Mouse (Mus musculus): ENCODE data around the gene Tas2r135. TPM values are rescaled to one million over a fixed set of nuclear protein-coding genes. Genes with fewer than 3 reads are reported as not detected.

Gene Tas2r135
- polyA plus RNA-seq, 1 experiment from 2014 or later: not detected

GRCm38 (mm10) chr6:42395960-42396809, 9.0 kb upstream of the Tas2r135 start:
- no peak overlapping the region for H3K9ac ChIP-seq
- no peaks in the 10 kb centered on the region for H3K27me3 ChIP-seq (replicated peaks)
- no peak overlapping the region for H3K4me2 ChIP-seq
- WGBS: 46% methylated on average over 9 of the region's 9 CpGs
- no peaks in the 10 kb centered on the region for H3K36me3 ChIP-seq
- peak overlapping the region; percentile 64 for H3K27ac ChIP-seq (replicated peaks)
- no peaks in the 10 kb centered on the region for H3K9me3 ChIP-seq
- H3K4me3 ChIP-seq: no peak overlapping the region
- H3K4me1 ChIP-seq: peaks cover 23% of the 10 kb centered on the region
- no peak for ATAC-seq (ENCODE audit: extremely low read depth, insufficient number of reproducible peaks, low FRiP score, low TSS enrichment)

- H3K9ac ChIP-seq: no peak overlapping the region
- peak overlapping the region; percentile 55 for H3K27ac ChIP-seq (replicated peaks)
- no peak overlapping the region for H3K4me3 ChIP-seq
- H3K36me3 ChIP-seq: no peaks in the 10 kb centered on the region
- ATAC-seq (ENCODE audit: extremely low read depth, insufficient number of reproducible peaks, low FRiP score, low TSS enrichment): no peak
- H3K4me2 ChIP-seq: no peak overlapping the region
- 48% methylated on average over 3 of the region's 3 CpGs for WGBS
- no peaks in the 10 kb centered on the region for H3K9me3 ChIP-seq
- H3K4me1 ChIP-seq: peaks cover 14% of the 10 kb centered on the region
- H3K27me3 ChIP-seq (replicated peaks): no peaks in the 10 kb centered on the region
Observed at GRCm38 (mm10) chr6:42397041-42397657, 8.1 kb upstream of the Tas2r135 start.

GRCm38 (mm10) chr6:42398285-42398684, 6.9 kb upstream of the Tas2r135 start:
- Histone ChIP-seq H3K36me3 (no peaks in the 10 kb centered on the region), H3K4me2 (no peak overlapping the region), H3K9ac (no peak overlapping the region), H3K4me3 (no peak overlapping the region), H3K9me3 (no peaks in the 10 kb centered on the region), H3K27ac (replicated peaks) (no peak overlapping the region), H3K27me3 (replicated peaks) (no peaks in the 10 kb centered on the region), H3K4me1 (peaks cover 12% of the 10 kb centered on the region)
- WGBS: 86% methylated on average over 3 of the region's 3 CpGs
- ATAC-seq (ENCODE audit: extremely low read depth, insufficient number of reproducible peaks, low FRiP score, low TSS enrichment): no peak

GRCm38 (mm10) chr6:42398998-42399397, 6.2 kb upstream of the Tas2r135 start:
- Histone ChIP-seq H3K9me3 (no peaks in the 10 kb centered on the region), H3K4me3 (no peak overlapping the region), H3K27ac (replicated peaks) (no peak overlapping the region), H3K27me3 (replicated peaks) (no peaks in the 10 kb centered on the region), H3K4me2 (no peak overlapping the region), H3K4me1 (peaks cover 12% of the 10 kb centered on the region), H3K36me3 (no peaks in the 10 kb centered on the region), H3K9ac (no peak overlapping the region)
- no peak for ATAC-seq (ENCODE audit: extremely low read depth, insufficient number of reproducible peaks, low FRiP score, low TSS enrichment)
- WGBS: 83% methylated on average over 1 of the region's 1 CpGs

GRCm38 (mm10) chr6:42399938-42400337, 5.3 kb upstream of the Tas2r135 start, which contains the start of gene Tas2r143:
Tas2r143 (plus strand) TSS chr6:42400238.
- WGBS: 82% methylated on average over 1 of the region's 1 CpGs
- no peak within 1 kb of the TSS for H3K27ac ChIP-seq (replicated peaks)
- H3K4me1 ChIP-seq: peaks cover 12% of the 10 kb centered on the region
- H3K36me3 ChIP-seq: no peaks in the 10 kb centered on the region
- H3K27me3 ChIP-seq (replicated peaks): no peaks in the 10 kb centered on the region
- no peak within 1 kb of the TSS for H3K4me2 ChIP-seq
- no peaks in the 10 kb centered on the region for H3K9me3 ChIP-seq
- ATAC-seq (ENCODE audit: extremely low read depth, insufficient number of reproducible peaks, low FRiP score, low TSS enrichment): no peak
- H3K4me3 ChIP-seq: no peak within 1 kb of the TSS
- H3K9ac ChIP-seq: no peak within 1 kb of the TSS

- Histone ChIP-seq H3K27me3 (replicated peaks) (no peaks in the 10 kb centered on the region), H3K27ac (replicated peaks) (no peak overlapping the region), H3K9ac (no peak overlapping the region), H3K9me3 (no peaks in the 10 kb centered on the region), H3K4me1 (no peaks in the 10 kb centered on the region), H3K4me3 (no peak overlapping the region), H3K36me3 (no peaks in the 10 kb centered on the region), H3K4me2 (no peak overlapping the region)
- ATAC-seq (ENCODE audit: extremely low read depth, insufficient number of reproducible peaks, low FRiP score, low TSS enrichment): no peak
- 79% methylated on average over 2 of the region's 2 CpGs for WGBS
Observed at GRCm38 (mm10) chr6:42419443-42419842, 14.2 kb downstream of the Tas2r135 start.

- H3K4me2 ChIP-seq: no peak overlapping the region
- H3K9me3 ChIP-seq: no peaks in the 10 kb centered on the region
- no peak for ATAC-seq (ENCODE audit: extremely low read depth, insufficient number of reproducible peaks, low FRiP score, low TSS enrichment)
- WGBS: 74% methylated on average over 2 of the region's 2 CpGs
- no peaks in the 10 kb centered on the region for H3K4me1 ChIP-seq
- H3K9ac ChIP-seq: no peak overlapping the region
- H3K4me3 ChIP-seq: no peak overlapping the region
- H3K36me3 ChIP-seq: no peaks in the 10 kb centered on the region
- no peaks in the 10 kb centered on the region for H3K27me3 ChIP-seq (replicated peaks)
- H3K27ac ChIP-seq (replicated peaks): no peak overlapping the region
Observed at GRCm38 (mm10) chr6:42421439-42421838, 16.2 kb downstream of the Tas2r135 start.

- WGBS: 86% methylated on average over 3 of the region's 3 CpGs
- no peaks in the 10 kb centered on the region for H3K9me3 ChIP-seq
Observed at GRCm38 (mm10) chr6:42424472-42424871, 19.2 kb downstream of the Tas2r135 start.

GRCm38 (mm10) chr6:42426337-42426736, 21.1 kb downstream of the Tas2r135 start:
- Histone ChIP-seq H3K27me3 (replicated peaks) (no peaks in the 10 kb centered on the region), H3K4me2 (no peak overlapping the region), H3K4me3 (no peak overlapping the region), H3K9ac (no peak overlapping the region), H3K9me3 (no peaks in the 10 kb centered on the region), H3K4me1 (peaks cover 4% of the 10 kb centered on the region; the same call in 1 of the 2 replicates), H3K36me3 (no peaks in the 10 kb centered on the region), H3K27ac (replicated peaks) (no peak overlapping the region)
- ATAC-seq (ENCODE audit: extremely low read depth, insufficient number of reproducible peaks, low FRiP score, low TSS enrichment): no peak
- WGBS: 54% methylated on average over 4 of the region's 4 CpGs

More at GRCm38 (mm10) chr6:42424472-42424871, 19.2 kb downstream of the Tas2r135 start:
- Histone ChIP-seq H3K27me3 (replicated peaks) (no peaks in the 10 kb centered on the region), H3K27ac (replicated peaks) (no peak overlapping the region), H3K4me3 (no peak overlapping the region), H3K36me3 (no peaks in the 10 kb centered on the region), H3K4me2 (no peak overlapping the region), H3K4me1 (peaks cover 4% of the 10 kb centered on the region; the same call in 1 of the 2 replicates), H3K9ac (no peak overlapping the region)
- no peak for ATAC-seq (ENCODE audit: extremely low read depth, insufficient number of reproducible peaks, low FRiP score, low TSS enrichment)

- Histone ChIP-seq H3K27ac (replicated peaks) (no peak overlapping the region), H3K36me3 (no peaks in the 10 kb centered on the region), H3K4me3 (no peak overlapping the region), H3K4me2 (no peak overlapping the region), H3K27me3 (replicated peaks) (no peaks in the 10 kb centered on the region), H3K9me3 (no peaks in the 10 kb centered on the region), H3K9ac (no peak overlapping the region), H3K4me1 (peaks cover 5% of the 10 kb centered on the region; the same call in 1 of the 2 replicates)
- WGBS: 47% methylated on average over 2 of the region's 2 CpGs
- ATAC-seq (ENCODE audit: extremely low read depth, insufficient number of reproducible peaks, low FRiP score, low TSS enrichment): no peak
Observed at GRCm38 (mm10) chr6:42433554-42433953, 28.3 kb downstream of the Tas2r135 start.

- Histone ChIP-seq H3K9me3 (no peaks in the 10 kb centered on the region), H3K4me3 (no peak within 1 kb of the TSS), H3K9ac (no peak within 1 kb of the TSS), H3K4me1 (peaks cover 5% of the 10 kb centered on the region; the same call in 1 of the 2 replicates), H3K27me3 (replicated peaks) (no peaks in the 10 kb centered on the region), H3K36me3 (no peaks in the 10 kb centered on the region), H3K4me2 (no peak within 1 kb of the TSS), H3K27ac (replicated peaks) (no peak within 1 kb of the TSS)
- WGBS: 40% methylated on average over 6 of the region's 6 CpGs
- ATAC-seq (ENCODE audit: extremely low read depth, insufficient number of reproducible peaks, low FRiP score, low TSS enrichment): no peak
Observed at GRCm38 (mm10) chr6:42434446-42434845, 29.2 kb downstream of the Tas2r135 start, which contains the start of gene Tas2r126. Tas2r126 (plus strand) TSS chr6:42434535.
